Mouse (Mus musculus): ENCODE results near the gene Btn1a1. TPM values are rescaled to one million over a fixed set of nuclear protein-coding genes. Genes with fewer than 3 reads are reported as not detected.

Gene Btn1a1
- polyA plus RNA-seq, 1 experiment, result 0.05 TPM

GRCm38 (mm10) chr13:23459264-23459846 lies 6.3 kb downstream of the Btn1a1 start:
- no peak overlapping the region for H3K4me3 ChIP-seq (ENCODE audit: control insufficient read depth, insufficient read depth, low read length)
- H3K4me1 ChIP-seq (replicated peaks; ENCODE audit: control insufficient read depth, insufficient read depth, low read length), result 0 out of 2 replicates have a peak, but pooled peaks cover 3% of the 10 kb centered on the region
- 81% methylated on average over 15 of the region's 15 CpGs for WGBS
- DNase-seq, result no peak
- no peaks in the 10 kb centered on the region for H3K36me3 ChIP-seq (ENCODE audit: control insufficient read depth, insufficient read depth, low read length)
- no peaks in the 10 kb centered on the region for H3K27me3 ChIP-seq (ENCODE audit: control insufficient read depth, insufficient read depth, low read length)
- TF ChIP-seq POLR2A (IDR thresholded peaks at IDR 0.05; ENCODE audit: control insufficient read depth, extremely low read depth, insufficient read depth, low read length, poor library complexity) (no peak), CTCF (IDR thresholded peaks at IDR 0.05; ENCODE audit: borderline replicate concordance, control insufficient read depth, extremely low read depth, insufficient read depth, low read length, poor library complexity) (no peak)
- no peak overlapping the region for H3K27ac ChIP-seq (ENCODE audit: control insufficient read depth, insufficient read depth, low read length)

- Histone ChIP-seq H3K27me3 (ENCODE audit: control insufficient read depth, insufficient read depth, low read length) (no peaks in the 10 kb centered on the region), H3K27ac (ENCODE audit: control insufficient read depth, insufficient read depth, low read length) (peak overlapping the region; percentile 89; the same call in 1 of the 2 replicates), H3K4me1 (replicated peaks; ENCODE audit: control insufficient read depth, insufficient read depth, low read length) (no peaks in the 10 kb centered on the region), H3K36me3 (ENCODE audit: control insufficient read depth, insufficient read depth, low read length) (no peaks in the 10 kb centered on the region), H3K4me3 (ENCODE audit: control insufficient read depth, insufficient read depth, low read length) (peak overlapping the region; percentile 100)
- TF ChIP-seq CTCF (IDR thresholded peaks at IDR 0.05; ENCODE audit: borderline replicate concordance, control insufficient read depth, extremely low read depth, insufficient read depth, low read length, poor library complexity) (no peak), POLR2A (IDR thresholded peaks at IDR 0.05; ENCODE audit: control insufficient read depth, extremely low read depth, insufficient read depth, low read length, poor library complexity) (no peak)
- 1% methylated on average over 9 of the region's 9 CpGs for WGBS
- no peak for DNase-seq
Observed at GRCm38 (mm10) chr13:23453926-23454325, 11.8 kb downstream of the Btn1a1 start.

- peak; percentile 75 for DNase-seq
- H3K36me3 ChIP-seq (ENCODE audit: control insufficient read depth, insufficient read depth, low read length), result no peaks in the 10 kb centered on the region
- peak overlapping the region; percentile 89 for H3K27ac ChIP-seq (ENCODE audit: control insufficient read depth, insufficient read depth, low read length)
- H3K4me1 ChIP-seq (replicated peaks; ENCODE audit: control insufficient read depth, insufficient read depth, low read length), result no peaks in the 10 kb centered on the region
- H3K27me3 ChIP-seq (ENCODE audit: control insufficient read depth, insufficient read depth, low read length), result no peaks in the 10 kb centered on the region
- peak overlapping the region; percentile 100 for H3K4me3 ChIP-seq (ENCODE audit: control insufficient read depth, insufficient read depth, low read length)
- WGBS, result under 1% methylated on average over 25 of the region's 25 CpGs
- TF ChIP-seq POLR2A (IDR thresholded peaks at IDR 0.05; ENCODE audit: control insufficient read depth, extremely low read depth, insufficient read depth, low read length, poor library complexity) (no peak), CTCF (IDR thresholded peaks at IDR 0.05; ENCODE audit: borderline replicate concordance, control insufficient read depth, extremely low read depth, insufficient read depth, low read length, poor library complexity) (no peak)
Observed at GRCm38 (mm10) chr13:23453362-23453862, 12.3 kb downstream of the Btn1a1 start.

- TF ChIP-seq POLR2A (IDR thresholded peaks at IDR 0.05; ENCODE audit: control insufficient read depth, extremely low read depth, insufficient read depth, low read length, poor library complexity) (no peak), CTCF (IDR thresholded peaks at IDR 0.05; ENCODE audit: borderline replicate concordance, control insufficient read depth, extremely low read depth, insufficient read depth, low read length, poor library complexity) (no peak)
- Histone ChIP-seq H3K4me1 (replicated peaks; ENCODE audit: control insufficient read depth, insufficient read depth, low read length) (0 out of 2 replicates have a peak, but pooled peaks cover 2% of the 10 kb centered on the region), H3K27me3 (ENCODE audit: control insufficient read depth, insufficient read depth, low read length) (no peaks in the 10 kb centered on the region), H3K27ac (ENCODE audit: control insufficient read depth, insufficient read depth, low read length) (no peak overlapping the region), H3K4me3 (ENCODE audit: control insufficient read depth, insufficient read depth, low read length) (peak overlapping the region; percentile 42), H3K36me3 (ENCODE audit: control insufficient read depth, insufficient read depth, low read length) (no peaks in the 10 kb centered on the region)
- WGBS, result 1% methylated on average over 15 of the region's 15 CpGs
- DNase-seq, result peak; percentile 86
Observed at GRCm38 (mm10) chr13:23450398-23450797, 15.3 kb downstream of the Btn1a1 start.

GRCm38 (mm10) chr13:23449235-23450095 lies 16.2 kb downstream of the Btn1a1 start:
- no peak overlapping the region for H3K27ac ChIP-seq (ENCODE audit: control insufficient read depth, insufficient read depth, low read length)
- no peak for TF ChIP-seq POLR2A (IDR thresholded peaks at IDR 0.05; ENCODE audit: control insufficient read depth, extremely low read depth, insufficient read depth, low read length, poor library complexity)
- no peak for TF ChIP-seq CTCF (IDR thresholded peaks at IDR 0.05; ENCODE audit: borderline replicate concordance, control insufficient read depth, extremely low read depth, insufficient read depth, low read length, poor library complexity)
- peak; percentile 42 for DNase-seq

GRCm38 (mm10) chr13:23448758-23449157 lies 16.9 kb downstream of the Btn1a1 start:
- Histone ChIP-seq H3K4me3 (ENCODE audit: control insufficient read depth, insufficient read depth, low read length) (no peak overlapping the region), H3K36me3 (ENCODE audit: control insufficient read depth, insufficient read depth, low read length) (no peaks in the 10 kb centered on the region), H3K27ac (ENCODE audit: control insufficient read depth, insufficient read depth, low read length) (no peak overlapping the region), H3K27me3 (ENCODE audit: control insufficient read depth, insufficient read depth, low read length) (no peaks in the 10 kb centered on the region), H3K4me1 (replicated peaks; ENCODE audit: control insufficient read depth, insufficient read depth, low read length) (peaks cover 5% of the 10 kb centered on the region)
- no peak for DNase-seq
- WGBS, result 82% methylated on average over 3 of the region's 3 CpGs
- no peak for TF ChIP-seq CTCF (IDR thresholded peaks at IDR 0.05; ENCODE audit: borderline replicate concordance, control insufficient read depth, extremely low read depth, insufficient read depth, low read length, poor library complexity)
- no peak for TF ChIP-seq POLR2A (IDR thresholded peaks at IDR 0.05; ENCODE audit: control insufficient read depth, extremely low read depth, insufficient read depth, low read length, poor library complexity)

More at GRCm38 (mm10) chr13:23449235-23450095, 16.2 kb downstream of the Btn1a1 start:
- no peaks in the 10 kb centered on the region for H3K36me3 ChIP-seq (ENCODE audit: control insufficient read depth, insufficient read depth, low read length)
- peak overlapping the region; percentile 45 for H3K4me3 ChIP-seq (ENCODE audit: control insufficient read depth, insufficient read depth, low read length)
- H3K4me1 ChIP-seq (replicated peaks; ENCODE audit: control insufficient read depth, insufficient read depth, low read length), result peaks cover 5% of the 10 kb centered on the region
- WGBS, result 1% methylated on average over 24 of the region's 24 CpGs
- no peaks in the 10 kb centered on the region for H3K27me3 ChIP-seq (ENCODE audit: control insufficient read depth, insufficient read depth, low read length)

Data from thymus, adult 2 months (tissue).